Mouse (Mus musculus) liver, embryonic 16.5 days (tissue): ENCODE measurements around the gene Trim2. TPM values are rescaled to one million over a fixed set of nuclear protein-coding genes. Genes with fewer than 3 reads are reported as not detected.
A peak's percentile ranks its signal among the peaks of the same experiment; 100 is the strongest.

Experiments used
- ATAC-seq: fragments of 200-750 bp; cut with Nextera tagmentation; 2 replicates; pipeline ENCODE4 v1.8.0; 2017; ENCODE audit warnings: low read depth, mild to moderate bottlenecking, moderate number of reproducible peaks, moderate library complexity
- H3K27ac ChIP-seq: fragments of 300-500 bp; sonication (generic); 2 replicates; pipeline ENCODE4 v1.5.1; 2014; ENCODE audit warnings: mild to moderate bottlenecking, low read length
- H3K27me3 ChIP-seq: fragments of 300-500 bp; sonication (generic); 2 replicates; pipeline ENCODE4 v1.6.1; 2014; ENCODE audit warnings: low read depth, low read length, mixed read lengths; ENCODE audit not compliant: control insufficient read depth, insufficient read depth
- H3K36me3 ChIP-seq: fragments of 300-500 bp; sonication (generic); 2 replicates; pipeline ENCODE4 v1.6.1; 2014; ENCODE audit warnings: mild to moderate bottlenecking; ENCODE audit not compliant: control insufficient read depth, insufficient read depth
- H3K4me1 ChIP-seq: fragments of 300-500 bp; sonication (generic); 2 replicates; pipeline ENCODE4 v1.6.1; 2014; ENCODE audit warnings: low read depth, low read length, mixed read lengths; ENCODE audit not compliant: control insufficient read depth
- H3K4me2 ChIP-seq: fragments of 300-500 bp; sonication (generic); 2 replicates; pipeline ENCODE4 v1.6.1; 2014; ENCODE audit warnings: low read depth, low read length, mixed read lengths
- H3K4me3 ChIP-seq: fragments of 300-500 bp; sonication (generic); 2 replicates; pipeline ENCODE4 v1.5.1; 2014; ENCODE audit warnings: low read depth, mild to moderate bottlenecking, low read length
- H3K9ac ChIP-seq: fragments of 300-500 bp; sonication (generic); 2 replicates; pipeline ENCODE4 v1.6.1; 2014; ENCODE audit warnings: low read depth, low read length
- H3K9me3 ChIP-seq: fragments of 300-500 bp; sonication (generic); replicated peaks from 2 replicates; pipeline ENCODE4 v1.6.1; 2016; ENCODE audit warnings: low read length; ENCODE audit not compliant: control insufficient read depth
- WGBS: fragments of 180-500 bp; shearing (Covaris S2); extraction: QIAGEN DNeasy Blood & Tissue Kit; methylation state at CpG from one replicate; pipeline ENCODE4 v1.1.7; 2014; ENCODE audit not compliant: insufficient replicate concordance; 5-methylcytosine and 5-hydroxymethylcytosine counted together
- polyA plus RNA-seq: library from polyadenylated mRNA; unstranded; fragments of >200 nt; fragmentation: Nextera tagmentation; extraction: Ambion mirVana; gene quantifications from 2 replicates; pipeline ENCODE4 v1.2.1, GENCODE M21; 2015

The Trim2 gene
- polyA plus RNA-seq, 1 experiment from 2014 or later, result 6.3 TPM

DNA sequence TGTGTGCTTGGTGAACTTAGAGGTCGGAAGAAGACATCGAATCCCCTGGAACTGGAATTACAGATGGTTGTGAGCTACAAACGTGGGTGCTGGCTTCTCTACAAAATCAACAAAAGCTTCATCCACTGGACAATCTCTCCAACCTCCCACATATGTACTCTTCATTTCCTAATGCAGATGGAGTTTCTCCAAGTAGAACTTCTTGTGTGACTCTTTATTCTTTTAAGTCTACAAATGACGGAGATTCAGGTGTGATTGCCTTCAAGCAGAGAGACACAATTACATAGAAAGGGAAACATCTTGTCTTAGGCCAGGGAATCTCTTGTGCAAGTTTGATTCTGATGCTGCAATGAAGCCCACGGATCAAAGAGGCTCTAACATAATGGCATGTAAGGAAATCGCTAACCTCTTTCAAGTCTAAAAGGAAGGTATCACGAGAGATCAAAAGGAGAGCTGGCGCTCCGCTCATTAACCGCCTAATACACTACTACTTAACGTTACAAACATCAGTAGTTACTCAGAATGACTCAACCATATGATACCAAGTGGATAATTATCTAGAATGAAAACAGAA lies 133.0 kb downstream of the Trim2 start, which contains the start of gene Gm6525:
Gene Gm6525 (plus strand): TSS at position 524 of the 574 bp plus-strand sequence.
- Histone ChIP-seq H3K27me3 (no peaks in the 10 kb centered on the region), H3K4me2 (no peak within 1 kb of the TSS), H3K4me3 (no peak within 1 kb of the TSS), H3K9ac (no peak within 1 kb of the TSS), H3K4me1 (no peaks in the 10 kb centered on the region; the same call in 1 of the 2 replicates), H3K36me3 (no peaks in the 10 kb centered on the region), H3K27ac (no peak within 1 kb of the TSS), H3K9me3 (no peaks in the 10 kb centered on the region)
- no peak for ATAC-seq
- 75% methylated on average over 11 of the region's 11 CpGs for WGBS

DNA sequence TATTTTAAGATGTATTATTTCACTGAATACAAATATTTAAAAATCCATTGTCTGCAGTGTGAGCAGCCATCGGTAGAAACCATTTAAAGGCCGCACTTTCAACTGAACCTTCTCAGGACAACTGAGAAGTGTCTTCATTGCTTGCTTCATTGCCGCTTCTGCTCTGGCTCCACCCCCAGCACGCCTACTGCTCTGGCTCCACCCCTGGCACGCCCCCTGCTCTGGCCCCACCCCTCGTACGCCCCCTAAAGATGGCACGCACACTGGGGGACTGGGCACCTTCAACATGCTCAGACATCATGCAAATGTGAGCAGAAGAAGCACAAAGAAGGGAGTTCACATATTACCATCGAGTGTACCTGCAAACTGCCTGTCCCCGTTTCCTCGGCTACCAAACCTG lies 134.3 kb downstream of the Trim2 start:
- no peaks in the 10 kb centered on the region for H3K27me3 ChIP-seq

DNA sequence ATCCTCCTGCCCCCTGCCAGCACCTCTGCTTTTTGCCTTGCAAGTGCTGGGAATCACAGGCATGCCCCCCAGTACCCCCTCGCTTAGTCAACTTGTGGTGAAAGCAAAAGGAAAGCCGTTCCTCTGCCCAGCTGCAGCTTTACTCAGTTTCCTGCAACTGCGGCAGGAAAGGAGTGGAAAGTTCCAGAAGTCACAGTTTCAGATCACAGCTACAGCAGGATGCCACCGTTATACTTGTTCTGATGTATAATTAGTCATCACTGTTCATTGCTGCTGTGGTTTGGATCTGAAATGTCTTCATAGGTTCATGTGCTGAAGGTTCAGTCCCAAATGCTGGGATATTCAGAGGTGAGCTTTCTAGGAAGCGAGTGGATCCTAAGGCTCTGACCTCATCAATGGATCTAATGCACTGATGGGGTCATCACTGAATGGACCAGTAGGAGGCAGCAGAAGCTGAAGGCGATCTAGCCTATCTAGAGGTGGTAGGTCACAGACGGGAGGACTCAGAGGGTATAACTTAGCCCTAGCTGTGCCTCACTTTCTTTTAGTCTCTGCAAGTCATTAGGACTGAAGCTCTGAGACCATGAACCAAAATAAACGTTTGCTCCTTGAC lies 137.2 kb downstream of the Trim2 start:
- WGBS, result 51% methylated on average over 8 of the region's 8 CpGs

More for the DNA sequence above, 134.3 kb downstream of the Trim2 start:
- no peaks in the 10 kb centered on the region for H3K9me3 ChIP-seq
- 29% methylated on average over 11 of the region's 11 CpGs for WGBS
- no peak overlapping the region for H3K27ac ChIP-seq
- no peak for ATAC-seq
- no peak overlapping the region for H3K4me2 ChIP-seq
- no peak overlapping the region for H3K4me3 ChIP-seq
- no peaks in the 10 kb centered on the region; the same call in 1 of the 2 replicates for H3K4me1 ChIP-seq
- H3K36me3 ChIP-seq, result no peaks in the 10 kb centered on the region
- no peak overlapping the region for H3K9ac ChIP-seq

DNA sequence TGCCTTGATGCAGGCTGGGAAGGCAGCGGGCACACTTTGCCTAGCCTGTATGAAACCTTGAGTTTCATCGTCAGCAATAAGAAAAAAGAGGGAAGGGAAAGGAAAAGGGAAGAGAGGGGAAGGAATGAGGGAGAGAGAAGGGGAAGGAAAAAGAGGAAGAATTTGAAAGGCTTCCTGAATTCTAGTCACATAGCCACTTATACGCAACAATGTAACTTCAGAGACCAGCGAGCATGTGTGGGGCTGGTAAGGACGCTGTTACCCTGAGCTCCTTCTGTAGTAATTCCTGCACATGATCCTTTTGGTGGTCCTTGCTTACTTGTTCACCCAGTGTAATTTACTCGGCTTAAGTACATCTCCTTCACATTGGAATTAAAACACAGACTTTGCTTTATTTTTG lies 137.7 kb downstream of the Trim2 start:
- Histone ChIP-seq H3K4me3 (no peak overlapping the region), H3K4me1 (no peaks in the 10 kb centered on the region; the same call in 1 of the 2 replicates), H3K27me3 (no peaks in the 10 kb centered on the region), H3K27ac (no peak overlapping the region), H3K9me3 (no peaks in the 10 kb centered on the region), H3K9ac (no peak overlapping the region), H3K4me2 (no peak overlapping the region), H3K36me3 (no peaks in the 10 kb centered on the region)
- 43% methylated on average over 6 of the region's 6 CpGs for WGBS
- ATAC-seq, result no peak

More for the DNA sequence above, 137.2 kb downstream of the Trim2 start:
- no peaks in the 10 kb centered on the region for H3K9me3 ChIP-seq
- no peaks in the 10 kb centered on the region; the same call in 1 of the 2 replicates for H3K4me1 ChIP-seq
- H3K27me3 ChIP-seq, result no peaks in the 10 kb centered on the region
- ATAC-seq, result no peak
- no peak overlapping the region for H3K9ac ChIP-seq
- no peak overlapping the region for H3K4me2 ChIP-seq
- H3K36me3 ChIP-seq, result no peaks in the 10 kb centered on the region
- no peak overlapping the region for H3K27ac ChIP-seq
- no peak overlapping the region for H3K4me3 ChIP-seq

DNA sequence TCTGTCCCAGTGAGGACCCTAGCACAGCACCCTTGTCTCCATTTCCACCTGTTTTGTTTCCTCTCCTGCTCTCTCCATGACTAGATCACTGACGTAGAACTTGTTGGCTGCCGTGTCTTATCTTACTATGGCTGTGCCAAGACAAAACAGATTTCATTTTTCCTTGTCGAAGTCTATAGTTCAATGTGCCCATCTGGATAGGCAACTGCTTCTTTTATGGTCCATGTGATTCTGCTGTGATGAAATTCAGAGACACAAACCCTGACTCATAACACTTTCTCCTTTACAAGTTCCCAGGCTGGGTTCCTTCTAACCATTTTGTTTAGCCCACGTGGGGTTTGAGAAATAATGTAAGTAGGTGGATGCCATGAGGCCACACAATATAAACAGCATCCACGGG lies 140.6 kb downstream of the Trim2 start:
- H3K27me3 ChIP-seq, result no peaks in the 10 kb centered on the region
- H3K9ac ChIP-seq, result no peak overlapping the region
- no peak for ATAC-seq
- H3K9me3 ChIP-seq, result no peaks in the 10 kb centered on the region
- no peak overlapping the region for H3K4me2 ChIP-seq
- WGBS, result 61% methylated on average over 5 of the region's 5 CpGs
- no peaks in the 10 kb centered on the region for H3K36me3 ChIP-seq
- H3K27ac ChIP-seq, result no peak overlapping the region
- no peak overlapping the region for H3K4me3 ChIP-seq
- no peaks in the 10 kb centered on the region; the same call in 1 of the 2 replicates for H3K4me1 ChIP-seq

DNA sequence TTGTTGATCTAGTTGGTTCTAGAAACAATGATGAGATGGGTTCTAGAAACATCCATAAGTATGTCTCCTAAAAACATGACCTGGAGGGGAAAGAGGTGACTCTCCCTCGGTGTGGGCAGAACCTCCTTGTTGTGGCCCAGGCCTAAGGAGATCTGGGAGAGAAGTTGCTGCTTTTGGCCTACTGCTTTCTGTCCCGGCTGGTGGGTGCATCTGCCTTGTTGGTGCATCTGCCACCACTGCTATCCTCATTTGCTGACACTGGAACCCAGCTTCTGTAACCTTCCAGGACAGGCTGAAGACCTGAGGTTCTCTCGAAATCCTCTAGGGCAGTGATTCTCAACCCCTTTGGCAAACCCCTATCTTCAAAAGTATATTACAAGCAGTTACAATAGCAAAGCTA lies 141.3 kb downstream of the Trim2 start:
- Histone ChIP-seq H3K27ac (no peak overlapping the region), H3K9ac (no peak overlapping the region), H3K4me2 (no peak overlapping the region), H3K4me1 (no peaks in the 10 kb centered on the region; the same call in 1 of the 2 replicates), H3K9me3 (no peaks in the 10 kb centered on the region), H3K36me3 (no peaks in the 10 kb centered on the region), H3K27me3 (no peaks in the 10 kb centered on the region), H3K4me3 (no peak overlapping the region)
- no peak for ATAC-seq
- 80% methylated on average over 3 of the region's 3 CpGs for WGBS

DNA sequence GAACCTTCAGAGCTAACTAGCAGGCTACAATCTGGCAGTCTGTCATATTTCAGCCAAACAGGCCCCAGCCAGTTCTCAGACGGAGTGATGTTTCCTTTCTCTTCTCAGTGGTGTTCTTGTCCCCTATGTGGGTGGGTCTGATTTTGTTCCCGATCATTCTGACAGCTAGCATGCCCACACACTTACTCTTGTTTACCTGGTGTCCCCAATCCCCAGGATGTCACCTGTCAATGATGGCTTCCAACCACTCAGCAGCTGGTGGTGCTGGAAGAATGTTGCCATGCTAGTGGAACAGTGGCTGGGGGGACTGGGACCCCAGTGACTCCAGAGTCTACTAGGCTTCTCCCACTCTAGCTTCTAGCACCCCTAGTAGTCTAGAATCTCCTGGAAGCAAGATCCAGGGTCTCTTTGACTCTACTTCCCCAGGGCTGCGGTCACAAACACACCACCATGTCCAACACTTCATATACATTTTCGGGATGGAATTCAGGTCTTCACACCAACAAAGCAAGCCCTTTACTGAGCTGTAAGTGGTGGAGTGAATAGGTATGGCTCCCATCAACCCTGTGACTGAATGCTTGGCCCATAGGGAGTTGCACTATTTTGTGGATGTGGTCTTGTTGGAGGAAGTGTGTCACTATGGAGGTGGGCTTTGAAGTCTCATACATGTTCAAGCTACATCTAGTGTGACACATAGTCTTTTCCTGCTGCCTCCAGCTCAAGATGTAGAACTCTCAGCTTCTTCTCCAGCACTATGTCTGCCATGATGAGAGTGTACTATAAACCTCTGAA lies 148.9 kb downstream of the Trim2 start:
- 67% methylated on average over 4 of the region's 4 CpGs for WGBS
- Histone ChIP-seq H3K4me2 (no peak overlapping the region), H3K36me3 (no peaks in the 10 kb centered on the region), H3K27me3 (no peaks in the 10 kb centered on the region), H3K4me3 (no peak overlapping the region), H3K27ac (no peak overlapping the region), H3K9me3 (no peaks in the 10 kb centered on the region), H3K4me1 (peaks cover 7% of the 10 kb centered on the region), H3K9ac (no peak overlapping the region)
- no peak for ATAC-seq

DNA sequence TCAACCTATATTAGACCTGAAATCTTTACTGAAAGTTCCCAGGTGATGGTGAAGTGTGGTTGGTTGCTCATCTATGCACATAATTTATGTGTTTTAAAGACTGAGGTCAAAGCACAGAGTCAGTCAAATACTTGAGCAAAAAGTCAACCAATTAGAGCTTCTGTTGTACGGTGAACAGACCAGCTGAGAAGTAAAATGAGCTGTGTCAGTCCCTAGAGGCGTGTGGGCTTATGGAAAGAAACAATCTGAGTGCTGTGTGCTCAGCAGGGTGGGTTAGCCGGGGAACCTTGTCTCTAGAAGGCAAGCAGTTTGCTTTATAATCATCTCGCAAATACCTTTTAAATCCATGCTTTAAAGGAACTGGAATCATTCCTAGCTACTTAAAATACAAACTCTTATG lies 149.7 kb downstream of the Trim2 start:
- WGBS, result 75% methylated on average over 4 of the region's 4 CpGs
- no peak for ATAC-seq
- Histone ChIP-seq H3K27ac (no peak overlapping the region), H3K27me3 (no peaks in the 10 kb centered on the region), H3K36me3 (no peaks in the 10 kb centered on the region), H3K9me3 (no peaks in the 10 kb centered on the region), H3K4me1 (peaks cover 7% of the 10 kb centered on the region), H3K9ac (no peak overlapping the region), H3K4me2 (no peak overlapping the region), H3K4me3 (no peak overlapping the region)

DNA sequence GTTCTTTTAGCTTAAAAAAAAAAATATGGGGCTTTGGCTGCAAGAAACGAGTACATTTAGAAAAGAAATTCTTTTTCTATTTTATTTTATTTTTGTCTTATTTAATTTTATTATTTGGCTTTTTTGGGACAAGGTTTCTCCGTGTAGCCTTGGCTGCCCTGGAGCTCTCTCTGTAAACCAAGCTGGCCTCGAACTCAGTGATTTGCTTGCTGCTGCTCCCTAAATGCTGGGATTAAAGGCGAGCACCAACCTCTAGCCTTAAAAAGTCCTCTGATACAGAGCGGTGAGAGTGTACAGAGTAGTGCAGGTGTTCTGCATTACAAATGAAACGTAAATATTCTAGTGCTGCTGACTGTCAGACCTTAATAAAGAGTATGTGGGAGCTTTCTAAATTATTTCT lies 150.6 kb downstream of the Trim2 start:
- H3K9me3 ChIP-seq, result no peaks in the 10 kb centered on the region; the same call in 1 of the 2 replicates
- no peaks in the 10 kb centered on the region for H3K27me3 ChIP-seq
- H3K4me1 ChIP-seq, result peaks cover 7% of the 10 kb centered on the region
- no peaks in the 10 kb centered on the region for H3K36me3 ChIP-seq
- no peak for ATAC-seq
- WGBS, result 57% methylated on average over 6 of the region's 6 CpGs
- no peak overlapping the region for H3K9ac ChIP-seq
- no peak overlapping the region for H3K27ac ChIP-seq
- peak overlapping the region; percentile 100 for H3K4me2 ChIP-seq
- H3K4me3 ChIP-seq, result peak overlapping the region; percentile 74
